Mouse (Mus musculus) MEL (cell line): ENCODE measurements around the gene Cblc. TPM values are rescaled to one million over a fixed set of nuclear protein-coding genes. Genes with fewer than 3 reads are reported as not detected.

Experiments
- DNase-seq: peaks from one replicate; pipeline ENCODE4 v3.0.0; 2011; ENCODE audit warnings: low read depth, low spot score
- H3K27ac ChIP-seq: 2 replicates; pipeline ENCODE4 v1.5.1; 2012; ENCODE audit warnings: low read depth, mild to moderate bottlenecking, control low read depth, low read length, moderate library complexity; ENCODE audit not compliant: control insufficient read depth
- H3K27me3 ChIP-seq, 2 experiments: fragments of 150-350 bp in 1 of 2; sonication (generic) in 1 of 2; 2 replicates each; pipeline ENCODE4 v1.6.1; 2012; ENCODE audit warnings: low read length in 2 of 2, mild to moderate bottlenecking in 2 of 2, improper control_type of control experiment in 1 of 2, moderate library complexity in 1 of 2; ENCODE audit not compliant: insufficient read depth in 2 of 2, control insufficient read depth in 1 of 2
- H3K36me3 ChIP-seq, 2 experiments: 2 replicates each; pipeline ENCODE4 v1.6.1; 2012 to 2014; ENCODE audit warnings: low read length in 2 of 2, improper control_type of control experiment in 1 of 2, inconsistent platforms in 1 of 2, mild to moderate bottlenecking in 1 of 2; ENCODE audit not compliant: insufficient read depth in 2 of 2, control insufficient read depth in 1 of 2
- H3K4me1 ChIP-seq, 2 experiments: fragments of 150-350 bp in 1 of 2; sonication (generic) in 1 of 2; 2 replicates each; pipeline ENCODE4 v1.6.1; 2012; ENCODE audit warnings: low read length in 2 of 2, improper control_type of control experiment in 1 of 2, mild to moderate bottlenecking in 1 of 2; ENCODE audit not compliant: insufficient read depth in 2 of 2, control insufficient read depth in 1 of 2
- H3K4me3 ChIP-seq, 2 experiments: fragments of 150-350 bp in 1 of 2; sonication (generic) in 1 of 2; 2 replicates each; pipeline ENCODE4 v1.5.1; 2012; ENCODE audit warnings: low read depth in 2 of 2, low read length in 2 of 2, mild to moderate bottlenecking in 2 of 2, moderate library complexity in 2 of 2, control low read depth in 1 of 2, improper control_type of control experiment in 1 of 2; ENCODE audit not compliant: control insufficient read depth in 1 of 2, insufficient read depth in 1 of 2
- H3K79me2 ChIP-seq: 2 replicates; pipeline ENCODE4 v1.6.1; 2012; ENCODE audit warnings: mild to moderate bottlenecking, low read length, moderate library complexity; ENCODE audit not compliant: control insufficient read depth, poor library complexity, insufficient read depth
- H3K9ac ChIP-seq: 2 replicates; pipeline ENCODE4 v1.6.1; 2012; ENCODE audit warnings: low read depth, mild to moderate bottlenecking, control low read depth, low read length, moderate library complexity; ENCODE audit not compliant: control insufficient read depth, poor library complexity, severe bottlenecking
- H3K9me3 ChIP-seq: fragments of 150-350 bp; sonication (generic); replicated peaks from 2 replicates; pipeline ENCODE4 v1.6.1; 2012; ENCODE audit warnings: mild to moderate bottlenecking, low read length, improper control_type of control experiment, moderate library complexity; ENCODE audit not compliant: insufficient read depth
- CHD2 ChIP-seq: IDR thresholded peaks from 2 replicates; pipeline ENCODE4 v1.6.1; 2011; ENCODE audit warnings: low read length, improper control_type of control experiment
- CTCF ChIP-seq, 3 experiments: IDR thresholded peaks in 2 of 3; conservative IDR thresholded peaks in 1 of 3; 2 replicates each; pipeline ENCODE4 v1.5.1; 2011 to 2012; ENCODE audit warnings: low read length in 3 of 3, low read depth in 2 of 3, mild to moderate bottlenecking in 2 of 3, improper control_type of control experiment in 1 of 3, inconsistent platforms in 1 of 3, mixed read lengths in 1 of 3, moderate library complexity in 1 of 3; ENCODE audit not compliant: control insufficient read depth in 1 of 3, insufficient read depth in 1 of 3, poor library complexity in 1 of 3, severe bottlenecking in 1 of 3
- ETS1 ChIP-seq: IDR thresholded peaks from 2 replicates; pipeline ENCODE4 v1.6.1; 2012; ENCODE audit warnings: low read depth, mild to moderate bottlenecking, inconsistent platforms, low read length, improper control_type of control experiment, moderate library complexity
- GABPA ChIP-seq: IDR thresholded peaks from 2 replicates; pipeline ENCODE4 v1.6.1; 2012; ENCODE audit warnings: low read depth, mild to moderate bottlenecking, inconsistent platforms, low read length, improper control_type of control experiment, moderate library complexity
- HCFC1 ChIP-seq: IDR thresholded peaks from 2 replicates; pipeline ENCODE4 v1.6.1; 2012; ENCODE audit warnings: low read depth, mild to moderate bottlenecking, inconsistent platforms, low read length, improper control_type of control experiment, moderate library complexity
- JUND ChIP-seq: IDR thresholded peaks from 2 replicates; pipeline ENCODE4 v1.6.1; 2011; ENCODE audit warnings: low read depth, mild to moderate bottlenecking, improper control_type of control experiment, low read length
- KAT2A ChIP-seq: conservative IDR thresholded peaks from 2 replicates; pipeline ENCODE4 v1.6.1; 2012; ENCODE audit warnings: low read depth, low read length, improper control_type of control experiment, inconsistent platforms
- MAFK ChIP-seq: IDR thresholded peaks from 2 replicates; pipeline ENCODE4 v1.6.1; 2011; ENCODE audit warnings: low read depth, mild to moderate bottlenecking, low read length, improper control_type of control experiment, borderline replicate concordance
- MAZ ChIP-seq: IDR thresholded peaks from 2 replicates; pipeline ENCODE4 v1.6.1; 2012; ENCODE audit warnings: low read depth, mild to moderate bottlenecking, inconsistent platforms, low read length, improper control_type of control experiment
- MXI1 ChIP-seq: IDR thresholded peaks from 2 replicates; pipeline ENCODE4 v1.6.1; 2011; ENCODE audit warnings: mild to moderate bottlenecking, low read depth, low read length, improper control_type of control experiment
- NELFE ChIP-seq: IDR thresholded peaks from 2 replicates; pipeline ENCODE4 v1.6.1; 2011; ENCODE audit warnings: low read depth, low read length, improper control_type of control experiment
- NRF1 ChIP-seq: IDR thresholded peaks from 2 replicates; pipeline ENCODE4 v1.6.1; 2014; ENCODE audit warnings: low read depth, mild to moderate bottlenecking, inconsistent platforms, low read length, improper control_type of control experiment, moderate library complexity; ENCODE audit not compliant: poor library complexity, insufficient read depth, severe bottlenecking
- POLR2A ChIP-seq, 2 experiments: IDR thresholded peaks; 2 replicates each; pipeline ENCODE4 v1.6.1; 2011 to 2012; ENCODE audit warnings: low read length in 2 of 2, mild to moderate bottlenecking in 2 of 2, control low read depth in 1 of 2, improper control_type of control experiment in 1 of 2, low read depth in 1 of 2, moderate library complexity in 1 of 2; ENCODE audit not compliant: control insufficient read depth in 1 of 2, insufficient read depth in 1 of 2, poor library complexity in 1 of 2
- POLR2AphosphoS2 ChIP-seq: IDR thresholded peaks from 2 replicates; pipeline ENCODE4 v1.6.1; 2011; ENCODE audit warnings: low read length, improper control_type of control experiment
- POLR2AphosphoS5 ChIP-seq: IDR thresholded peaks from 2 replicates; pipeline ENCODE4 v1.6.1; 2012; ENCODE audit warnings: low read depth, borderline replicate concordance, mild to moderate bottlenecking, inconsistent platforms, low read length, moderate library complexity, mixed read lengths
- RCOR1 ChIP-seq: IDR thresholded peaks from 2 replicates; pipeline ENCODE4 v1.6.1; 2012; ENCODE audit warnings: low read depth, mild to moderate bottlenecking, inconsistent platforms, low read length, improper control_type of control experiment
- SIN3A ChIP-seq: IDR thresholded peaks from 2 replicates; pipeline ENCODE4 v1.6.1; 2012; ENCODE audit warnings: low read length, improper control_type of control experiment, inconsistent platforms
- TBP ChIP-seq: IDR thresholded peaks from 2 replicates; pipeline ENCODE4 v1.8.0; 2011; ENCODE audit warnings: low read depth, low read length, improper control_type of control experiment
- UBTF ChIP-seq: IDR thresholded peaks from 2 replicates; pipeline ENCODE4 v1.6.1; 2012; ENCODE audit warnings: low read depth, mild to moderate bottlenecking, inconsistent platforms, low read length, improper control_type of control experiment, moderate library complexity, borderline replicate concordance; ENCODE audit not compliant: insufficient read depth
- USF2 ChIP-seq, 2 experiments: IDR thresholded peaks; 2 replicates each; pipeline ENCODE4 v1.6.1; 2011 to 2012; ENCODE audit warnings: improper control_type of control experiment in 2 of 2, low read length in 2 of 2, borderline replicate concordance in 1 of 2, inconsistent platforms in 1 of 2, low read depth in 1 of 2, mild to moderate bottlenecking in 1 of 2; ENCODE audit not compliant: insufficient read depth in 1 of 2
- ZMIZ1 ChIP-seq: IDR thresholded peaks from 2 replicates; pipeline ENCODE4 v1.6.1; 2012; ENCODE audit warnings: low read depth, mild to moderate bottlenecking, inconsistent platforms, low read length, improper control_type of control experiment, moderate library complexity
- polyA plus RNA-seq, 2 experiments: library from polyadenylated mRNA; stranded (reverse) in 1 of 2; unstranded in 1 of 2; fragments of >175 nt in 1 of 2; fragments of >200 nt in 1 of 2; gene quantifications; 2 replicates each; pipeline versions ENCODE4 v1.2.1 to v1.2.4; 2012; ENCODE audit warnings: low replicate concordance in 2 of 2, low read depth in 1 of 2; ENCODE audit not compliant: insufficient read length in 2 of 2, insufficient read depth in 1 of 2, missing spikeins in 1 of 2
- total RNA-seq: library from RNA; depleted of rRNA; stranded (reverse); fragments of 300-350 nt; gene quantifications from 2 replicates; pipeline ENCODE4 v1.2.3, GENCODE M21; 2012

The Cblc gene
- total and polyA plus RNA-seq, 3 experiments, result not detected

DNA sequence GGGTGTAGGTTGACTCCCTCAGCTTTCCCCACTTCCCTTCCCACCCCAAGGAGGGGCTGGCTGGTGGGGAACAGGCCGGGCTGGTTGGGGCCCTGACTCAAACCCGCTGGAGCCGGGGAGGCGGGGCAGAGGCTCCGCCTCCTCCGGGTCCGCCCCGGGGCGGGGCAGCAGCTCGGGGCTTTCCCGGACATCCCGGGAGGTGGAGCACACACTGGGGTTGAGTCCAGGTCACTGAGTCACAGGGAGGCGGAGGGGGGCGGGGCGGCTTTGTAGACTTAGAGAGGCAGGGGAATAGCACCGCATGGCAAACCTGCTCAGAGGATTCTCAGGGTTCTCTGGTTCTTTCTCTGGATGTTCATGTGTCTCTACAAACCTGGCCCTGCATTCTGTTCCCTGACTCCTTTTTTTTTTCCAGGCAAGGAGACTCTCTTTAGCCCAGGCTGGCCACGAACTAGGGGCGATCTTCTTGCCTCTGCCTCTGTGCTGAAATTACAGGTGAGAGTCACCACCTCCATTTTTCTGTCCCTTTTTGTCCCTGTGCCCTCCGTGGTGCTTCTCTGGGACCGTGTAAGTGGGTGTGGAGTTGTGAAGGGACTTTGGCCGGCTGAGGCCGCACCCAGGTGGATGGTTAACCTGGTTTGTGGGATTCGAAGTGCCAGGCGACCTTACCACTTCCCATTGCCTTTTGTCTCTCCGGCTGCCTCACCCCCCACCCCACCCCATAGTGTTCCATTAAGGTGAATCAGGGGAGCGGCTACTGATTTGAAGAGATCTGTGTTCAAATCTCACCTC is 27.8 kb upstream of the Cblc start:
- Histone ChIP-seq H3K27ac (peak overlapping the region; percentile 78), H3K9me3 (no peaks in the 10 kb centered on the region), H3K27me3 (no peaks in the 10 kb centered on the region), H3K79me2 (no peaks in the 10 kb centered on the region; the same call in 1 of the 2 replicates), H3K4me1 (peaks cover 4 to 19% of the 10 kb centered on the region in 2 experiments), H3K4me3 (peak overlapping the region; percentile 62), H3K36me3 (peaks cover 0 to 10% of the 10 kb centered on the region in 2 experiments; a peak in 2 of 4 replicates), H3K9ac (peak overlapping the region; percentile 76)
- no peak for TF ChIP-seq RCOR1
- peak; percentile 52; the same call in 1 of the 2 replicates for TF ChIP-seq NELFE
- peak; percentile 18; the same call in 1 of the 2 replicates for TF ChIP-seq JUND
- 0 out of 2 replicates have a peak, but pooled peaks have one; percentile 26 for TF ChIP-seq ETS1
- peak in 1 of 2 experiments; percentile 39; a peak in 1 of 4 replicates for TF ChIP-seq POLR2A (IDR thresholded peaks at IDR 0.05; ENCODE audit: control insufficient read depth in 1 of 2, insufficient read depth in 1 of 2, low read depth in 1 of 2, low read length in 2 of 2, poor library complexity in 1 of 2)
- TF ChIP-seq HCFC1, result 0 out of 2 replicates have a peak, but pooled peaks have one; percentile 45
- no peak for TF ChIP-seq CTCF (IDR thresholded peaks at IDR 0.05 in 2 of 3, conservative IDR thresholded peaks at IDR 0.05 in 1 of 3; ENCODE audit: control insufficient read depth in 1 of 3, insufficient read depth in 1 of 3, low read depth in 2 of 3, low read length in 3 of 3, poor library complexity in 1 of 3, severe bottlenecking in 1 of 3)
- no peak for TF ChIP-seq POLR2AphosphoS2
- TF ChIP-seq TBP, result no peak
- TF ChIP-seq SIN3A, result 0 out of 2 replicates have a peak, but pooled peaks have one; percentile 57
- TF ChIP-seq UBTF, result no peak
- TF ChIP-seq NRF1, result no peak
- no peak for TF ChIP-seq KAT2A
- no peak for TF ChIP-seq POLR2AphosphoS5
- TF ChIP-seq MAFK, result no peak
- peak; percentile 49 for TF ChIP-seq CHD2
- TF ChIP-seq GABPA, result no peak
- TF ChIP-seq MXI1, result peak; percentile 28; the same call in 1 of the 2 replicates
- TF ChIP-seq USF2 (IDR thresholded peaks at IDR 0.05; ENCODE audit: borderline replicate concordance in 1 of 2, insufficient read depth in 1 of 2, low read depth in 1 of 2, low read length in 2 of 2), result no peak
- peak; percentile 89 for TF ChIP-seq MAZ
- TF ChIP-seq ZMIZ1, result 0 out of 2 replicates have a peak, but pooled peaks have one; percentile 59
- DNase-seq, result peak; percentile 89
